Mouse (Mus musculus) activated CD4-positive, CD25-positive, alpha-beta regulatory T cell, adult 4 months (primary cell): ENCODE measurements around the gene Igdcc3. TPM values are rescaled to one million over a fixed set of nuclear protein-coding genes. Genes with fewer than 3 reads are reported as not detected.

Source experiments
- ATAC-seq: one replicate; pipeline ENCODE4 v1.8.0; 2017
- polyA plus RNA-seq, 2 experiments: library from polyadenylated mRNA; unstranded; fragments of 100-300 nt; shearing (Covaris generic); gene quantifications; one replicate each; pipeline ENCODE4 v1.2.1; 2017

The Igdcc3 gene
- polyA plus RNA-seq, 2 experiments from 2014 or later: not detected

DNA sequence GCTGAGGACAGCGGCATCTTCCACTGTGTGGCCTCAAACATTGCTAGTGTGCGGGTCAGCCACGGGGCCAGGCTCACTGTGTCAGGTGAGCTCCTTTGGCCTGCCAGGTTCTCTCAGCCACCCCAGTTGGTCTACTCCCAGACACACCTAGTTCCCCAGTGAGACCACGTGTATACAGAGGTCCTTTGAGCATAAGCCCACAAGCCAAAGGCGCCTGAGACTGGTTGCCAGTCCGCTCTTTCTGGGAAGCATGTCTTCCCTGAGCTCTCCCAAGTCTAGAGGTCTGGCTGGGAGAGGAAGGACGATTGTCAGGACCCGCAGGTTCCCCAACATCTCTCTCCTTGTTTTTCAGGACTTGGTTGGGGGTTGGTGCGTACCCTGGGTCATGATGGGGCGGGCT lies 36.9 kb downstream of the Igdcc3 start:
- ATAC-seq: no peak

DNA sequence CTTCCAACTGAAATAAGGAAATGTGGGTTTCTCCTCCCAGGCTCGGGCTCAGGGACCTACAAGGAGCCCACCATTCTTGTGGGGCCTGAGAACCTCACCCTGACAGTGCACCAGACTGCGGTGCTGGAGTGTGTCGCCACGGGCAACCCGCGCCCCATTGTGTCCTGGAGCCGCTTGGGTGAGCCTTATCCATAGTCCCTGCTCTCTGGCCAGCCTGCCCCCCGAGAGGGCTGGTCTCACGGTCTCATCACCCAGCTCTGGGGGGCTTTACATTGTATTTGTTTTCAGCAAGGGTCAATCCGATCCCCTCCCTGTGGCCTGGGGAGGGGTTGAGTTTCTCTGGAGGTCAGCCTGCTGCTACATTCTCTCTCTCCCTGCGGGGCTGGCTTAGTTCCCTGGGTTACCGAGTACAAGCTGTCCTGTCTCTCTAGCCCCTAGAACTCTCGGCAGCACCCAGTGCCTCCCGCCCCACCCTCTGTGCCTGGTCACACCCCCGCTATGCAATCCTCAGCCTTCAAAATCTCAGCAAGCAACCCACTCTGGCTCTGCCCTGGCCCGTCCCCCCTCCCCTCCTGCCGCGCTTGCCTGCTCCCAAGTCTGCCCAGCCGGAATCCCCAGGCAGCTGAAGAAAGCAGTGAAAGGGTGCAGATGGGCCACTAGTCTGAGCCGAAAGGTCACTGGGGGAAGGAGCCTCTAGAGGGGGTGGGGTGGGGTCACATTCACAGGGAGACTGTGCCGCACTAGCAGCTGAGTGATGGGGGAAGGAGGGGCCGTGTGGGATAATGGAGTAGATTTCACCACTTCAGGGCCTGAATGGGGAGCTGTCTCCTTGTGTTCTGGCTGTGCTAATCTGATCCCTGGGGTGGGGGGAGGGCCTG lies 37.6 kb downstream of the Igdcc3 start:
- ATAC-seq: no peak

DNA sequence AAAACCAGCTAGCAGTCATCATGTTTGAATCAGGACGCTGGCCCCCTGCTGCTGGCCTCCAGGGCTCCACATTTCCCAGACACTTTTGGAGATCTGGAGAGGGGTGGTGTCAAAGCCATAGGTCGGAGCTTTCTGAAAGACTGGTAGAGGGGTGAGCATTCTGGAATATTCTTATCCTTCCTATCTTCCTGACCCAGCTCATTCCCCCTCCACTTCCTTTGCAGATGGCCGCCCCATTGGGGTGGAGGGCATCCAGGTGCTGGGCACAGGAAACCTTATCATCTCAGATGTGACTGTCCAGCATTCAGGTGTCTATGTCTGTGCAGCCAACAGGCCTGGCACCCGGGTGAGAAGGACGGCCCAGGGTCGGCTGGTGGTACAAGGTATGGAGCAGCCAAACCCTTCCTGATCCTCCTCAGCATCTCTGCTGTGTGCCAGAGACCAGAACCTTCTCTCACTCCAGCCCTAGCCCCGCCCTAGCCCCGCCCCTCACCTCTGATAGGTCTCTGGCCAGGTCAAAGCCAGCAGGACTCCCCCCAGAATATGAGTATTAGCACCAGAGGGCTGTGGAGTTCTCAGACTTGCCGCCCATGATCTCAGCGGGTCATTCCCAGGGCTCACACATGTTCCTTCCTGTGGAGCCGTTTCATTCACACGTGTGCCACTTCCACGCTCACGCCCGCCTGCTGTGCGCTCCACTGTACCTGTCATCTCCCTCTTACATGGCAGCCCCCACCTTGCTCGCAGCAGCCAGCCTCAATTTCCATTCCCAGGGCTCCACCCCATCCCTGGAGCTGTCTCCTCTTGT lies 39.0 kb downstream of the Igdcc3 start:
- no peak for ATAC-seq

DNA sequence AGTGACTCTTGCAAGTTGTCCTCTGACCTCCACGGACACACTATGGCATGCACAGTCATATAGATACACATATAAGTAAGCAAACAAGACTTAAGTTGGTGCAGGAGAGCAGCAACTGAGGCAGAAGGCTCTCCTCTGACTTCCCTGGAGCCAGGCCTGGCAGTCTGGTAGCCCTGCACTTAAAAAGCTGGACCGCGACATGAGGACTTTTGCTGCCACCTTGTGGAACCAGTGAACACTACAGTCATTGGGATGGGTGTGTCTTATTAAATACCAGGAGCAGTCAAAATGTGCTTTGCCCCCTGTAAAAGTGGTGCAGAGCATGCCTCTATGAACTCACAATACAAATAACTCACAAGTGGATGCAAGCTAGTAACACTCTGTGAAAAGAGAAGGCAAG lies 47.6 kb downstream of the Igdcc3 start:
- ATAC-seq: no peak

DNA sequence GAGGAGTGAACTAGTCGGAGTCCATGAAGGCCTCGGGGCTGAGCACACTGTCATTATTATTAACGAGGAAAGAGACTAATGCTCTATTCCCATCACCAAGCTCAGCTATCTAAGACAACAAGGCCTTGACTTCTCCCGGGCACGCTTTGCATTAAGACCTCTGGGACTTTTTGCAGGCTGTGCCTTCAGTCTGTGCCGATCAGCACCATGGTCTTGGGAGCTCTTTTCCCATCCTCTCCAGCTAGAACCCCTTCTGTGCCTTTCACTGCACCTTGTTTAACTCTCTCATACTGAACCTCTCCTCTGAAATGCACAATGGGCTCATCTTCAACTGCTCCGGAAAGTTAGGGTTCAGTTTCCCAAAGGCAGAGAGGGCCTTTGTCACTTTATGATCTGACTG lies 49.3 kb downstream of the Igdcc3 start:
- ATAC-seq: no peak

DNA sequence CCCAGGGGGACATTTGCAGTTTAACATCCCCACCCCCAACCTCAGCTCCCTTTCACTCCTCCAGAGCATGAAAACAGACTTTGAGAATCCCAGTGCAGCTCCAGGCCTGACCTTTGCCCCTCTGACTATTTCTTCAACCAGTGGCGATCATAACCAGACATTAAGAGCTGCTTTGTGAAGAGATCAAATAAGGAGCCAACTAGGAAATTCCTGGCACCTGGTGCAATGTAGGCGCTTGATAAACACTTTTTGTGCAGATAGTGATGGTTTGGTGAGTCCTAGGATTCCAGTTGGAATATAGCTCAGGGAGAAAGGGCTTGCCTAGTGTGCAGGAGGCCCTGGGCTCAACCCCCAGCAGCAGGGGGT lies 50.4 kb downstream of the Igdcc3 start:
- ATAC-seq: no peak

DNA sequence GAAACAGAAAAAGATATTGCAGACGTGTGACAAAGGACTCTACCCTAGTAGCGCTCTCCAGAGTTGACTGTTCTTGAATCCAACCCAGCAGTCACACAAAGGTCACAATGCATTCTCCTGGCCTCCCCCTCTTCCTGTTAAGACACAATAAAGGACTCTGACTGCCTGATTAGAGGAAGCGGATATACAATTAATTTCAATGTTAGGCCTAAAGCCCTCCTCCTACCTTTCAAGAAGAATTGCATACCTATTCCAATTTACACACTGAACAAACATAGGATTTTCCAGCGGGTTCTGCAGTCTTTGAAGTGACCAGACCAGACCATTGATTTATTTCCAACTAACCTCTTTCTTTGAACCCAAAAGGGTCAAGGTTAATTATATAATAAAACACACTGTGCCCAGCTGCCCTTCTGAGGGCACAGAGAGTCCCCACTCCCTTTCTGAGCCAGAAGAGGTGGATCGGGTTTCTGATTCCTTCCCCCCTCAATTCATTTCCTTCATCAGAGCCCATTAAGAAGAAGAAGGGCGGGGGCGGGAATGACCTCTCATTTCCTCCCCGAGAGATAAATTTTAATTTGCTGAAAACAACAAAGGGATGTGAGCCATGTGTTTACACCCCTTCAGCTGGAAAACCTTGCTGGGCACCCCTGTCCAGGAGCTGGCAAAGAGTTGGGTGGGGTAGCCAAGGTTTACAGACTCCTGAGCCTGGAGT lies 50.9 kb downstream of the Igdcc3 start:
- ATAC-seq: no peak

DNA sequence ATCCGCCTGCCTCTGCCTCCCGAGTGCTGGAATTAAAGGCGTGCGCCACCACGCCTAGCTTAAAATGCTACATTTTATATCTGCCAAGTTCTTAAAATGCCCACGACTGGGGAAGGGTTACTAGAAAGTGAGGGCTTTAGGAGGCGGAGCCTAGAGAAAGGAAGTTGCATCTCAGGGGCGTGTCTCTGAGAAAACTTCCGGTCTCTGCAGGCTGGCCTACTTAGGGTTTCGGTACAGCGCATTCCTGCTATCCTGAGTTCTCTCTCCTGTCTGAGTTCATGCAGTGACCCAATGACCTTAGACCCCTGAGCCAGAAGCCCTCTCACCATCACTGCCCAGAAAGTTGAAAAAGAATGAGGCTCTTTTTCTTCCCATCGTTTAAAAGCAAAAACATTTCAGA lies 52.2 kb downstream of the Igdcc3 start:
- ATAC-seq: no peak

DNA sequence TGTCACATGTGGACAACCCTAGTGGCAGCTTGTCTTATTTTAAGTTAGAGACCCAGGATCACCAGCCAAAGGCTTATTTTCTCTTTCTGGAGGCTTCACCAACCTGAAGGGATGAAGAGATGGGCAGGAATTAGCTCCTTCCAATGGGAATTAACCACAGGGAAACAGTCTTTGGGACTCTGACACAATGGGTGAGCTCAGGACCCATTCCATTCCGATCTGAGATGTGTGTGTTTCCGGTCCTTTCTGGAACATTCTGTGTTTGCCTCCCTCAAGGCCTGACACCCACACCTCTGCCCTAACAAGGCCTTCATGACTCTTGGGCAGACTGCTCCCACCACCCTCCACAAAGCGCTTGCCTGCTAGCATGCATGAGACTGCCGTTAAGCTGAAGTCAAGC lies 54.1 kb downstream of the Igdcc3 start, which contains the start of gene Parp16:
Gene Parp16 (plus strand): TSS at position 301 of the 400 bp plus-strand sequence.
- no peak for ATAC-seq

DNA sequence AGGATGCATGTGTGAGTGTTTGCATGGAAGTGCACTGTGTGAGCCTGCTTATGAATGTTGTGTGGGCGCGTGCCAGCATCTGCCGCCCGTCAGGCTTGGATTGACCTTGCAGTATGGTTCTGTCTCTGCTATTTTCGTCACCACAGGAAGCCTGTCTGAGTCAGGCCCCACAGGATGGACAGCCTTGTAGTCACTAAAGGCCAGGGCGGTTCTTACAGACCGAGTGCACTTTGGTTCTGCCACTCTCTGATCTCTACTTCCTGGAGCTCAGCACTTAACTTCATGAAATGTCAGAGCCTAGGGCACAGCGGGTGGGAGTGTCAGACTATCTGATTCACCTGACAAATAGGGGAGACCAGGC lies 54.6 kb downstream of the Igdcc3 start:
- peak; percentile 47 for ATAC-seq

DNA sequence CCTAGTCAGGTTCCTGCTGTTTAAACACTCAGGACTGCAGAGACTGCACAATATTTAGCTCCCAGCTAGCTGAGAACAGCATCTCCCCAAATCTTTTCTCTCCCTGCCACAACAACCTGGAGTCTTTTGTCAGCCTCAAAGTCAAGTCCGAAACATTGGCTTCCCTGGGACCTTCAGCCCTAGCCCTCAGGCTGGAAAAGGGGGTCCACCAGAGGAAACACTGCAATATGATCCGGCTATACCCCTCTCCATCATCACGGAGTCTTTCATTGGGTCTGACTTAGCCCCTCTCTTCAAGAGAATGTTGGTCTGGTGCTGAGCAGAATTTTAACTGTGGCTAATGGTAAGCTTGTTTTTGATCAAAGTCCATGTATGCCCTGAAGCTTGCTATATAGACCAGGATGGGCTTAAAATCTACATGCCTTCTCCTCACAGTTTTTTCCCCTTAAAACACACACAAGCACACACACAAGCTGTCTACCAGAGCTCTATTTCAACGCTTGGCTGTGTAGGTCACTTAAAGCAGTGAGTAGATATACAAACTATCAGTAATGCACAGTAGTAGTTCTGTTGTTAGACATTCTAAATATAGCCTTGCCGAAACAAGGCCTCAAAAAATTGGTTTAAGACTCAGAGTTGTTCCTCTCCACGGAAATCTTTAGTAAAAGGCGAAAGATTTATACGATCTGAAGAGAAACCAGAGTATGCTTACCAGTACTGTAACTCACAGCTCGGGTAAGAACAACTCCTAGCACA lies 55.2 kb downstream of the Igdcc3 start:
- peak; percentile 65 for ATAC-seq

DNA sequence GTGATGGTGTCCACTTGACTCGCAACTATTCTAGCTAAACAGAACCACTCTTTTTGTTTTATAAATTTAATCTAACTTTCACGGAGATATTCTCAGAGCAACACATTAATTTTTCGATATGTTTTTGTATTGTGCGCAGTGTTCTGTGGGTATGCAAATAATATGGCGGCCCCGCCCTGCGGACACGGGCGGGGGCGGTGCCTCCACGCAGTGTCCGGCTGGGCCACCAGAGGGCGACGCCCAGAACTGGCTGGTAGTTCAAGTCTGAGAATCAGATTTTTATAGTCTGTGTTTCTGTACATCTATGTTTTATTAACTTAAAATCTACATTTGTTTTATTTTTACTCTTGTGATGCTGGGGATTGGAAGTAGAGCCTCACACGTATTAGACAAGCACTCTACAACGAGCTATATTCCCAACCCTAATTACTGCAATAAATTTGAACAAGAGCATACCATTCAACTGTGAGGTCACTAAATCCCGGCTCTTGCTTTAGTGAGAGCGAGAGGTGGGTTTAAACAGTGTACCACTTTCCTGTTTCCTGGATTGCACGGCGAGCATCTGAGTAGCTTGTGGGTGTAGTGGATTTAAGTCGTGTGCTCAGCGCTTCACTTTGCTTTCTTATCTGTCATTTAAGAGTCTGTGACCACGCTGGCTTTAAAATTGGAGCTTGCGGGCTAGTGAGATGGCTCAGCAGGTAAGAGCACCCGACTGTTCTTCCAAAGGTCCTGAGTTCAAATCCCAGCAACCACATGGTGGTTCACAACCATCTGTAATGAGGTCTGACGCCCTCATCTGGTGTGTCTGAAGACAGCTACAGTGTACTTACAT lies 56.0 kb downstream of the Igdcc3 start:
- peak; percentile 71 for ATAC-seq

DNA sequence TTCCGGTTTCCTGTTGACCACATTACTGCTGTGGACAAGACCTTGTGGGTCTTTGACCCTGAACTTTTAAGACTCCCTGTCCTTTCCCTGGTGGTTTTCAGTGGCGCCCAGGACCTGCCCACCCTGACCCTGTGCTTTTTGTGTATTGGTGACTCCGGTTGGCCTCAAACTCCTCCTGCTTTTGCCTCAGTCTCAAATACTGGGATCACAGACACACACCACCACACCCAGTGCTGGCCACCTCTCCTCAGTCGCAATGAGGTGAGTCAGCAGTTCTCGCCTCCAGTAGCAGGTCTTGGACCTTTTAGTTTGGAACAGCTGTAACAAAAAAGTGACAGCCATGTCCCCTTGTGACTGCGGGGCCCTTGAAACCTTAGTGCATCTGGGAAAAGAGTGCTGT lies 56.8 kb downstream of the Igdcc3 start:
- no peak for ATAC-seq

DNA sequence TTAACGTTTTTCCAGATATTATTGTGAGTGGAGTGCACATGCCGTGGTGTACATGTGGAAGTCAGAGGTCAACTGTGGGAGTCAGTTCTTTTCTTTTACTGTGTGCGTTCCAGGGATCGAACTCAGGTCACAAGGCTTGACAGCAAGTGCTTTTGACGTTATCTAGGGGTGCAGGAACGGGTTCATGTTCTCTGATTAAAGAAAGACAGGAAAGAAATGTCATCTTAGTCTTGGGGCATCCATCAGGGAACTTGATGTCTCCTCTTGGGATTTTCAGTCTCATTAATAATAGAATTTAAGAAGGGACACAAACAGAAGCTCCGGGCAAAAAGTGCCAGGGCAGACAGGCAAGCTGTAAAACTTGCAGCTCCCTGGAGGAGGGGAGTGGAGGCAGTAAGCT lies 58.7 kb downstream of the Igdcc3 start:
- ATAC-seq: no peak

DNA sequence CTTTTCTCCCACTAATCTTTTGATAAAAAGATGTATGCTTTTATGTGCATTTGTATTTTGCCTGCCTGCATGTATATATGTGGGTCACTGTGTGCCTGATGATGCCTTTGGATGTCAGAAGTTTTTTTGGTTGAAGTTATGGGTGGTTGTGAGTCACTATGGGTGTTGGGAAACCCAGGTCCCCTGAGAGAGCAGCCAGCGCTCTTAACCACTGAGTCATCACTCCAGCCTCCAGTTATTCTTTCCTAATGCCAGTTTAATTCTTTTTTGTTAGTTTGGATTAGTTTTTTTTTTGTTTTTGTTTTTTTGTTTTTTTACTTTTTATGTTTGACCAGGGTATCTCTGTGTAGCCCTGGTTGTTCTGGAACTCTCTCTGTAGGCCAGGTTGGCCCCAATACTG lies 59.6 kb downstream of the Igdcc3 start:
- no peak for ATAC-seq

DNA sequence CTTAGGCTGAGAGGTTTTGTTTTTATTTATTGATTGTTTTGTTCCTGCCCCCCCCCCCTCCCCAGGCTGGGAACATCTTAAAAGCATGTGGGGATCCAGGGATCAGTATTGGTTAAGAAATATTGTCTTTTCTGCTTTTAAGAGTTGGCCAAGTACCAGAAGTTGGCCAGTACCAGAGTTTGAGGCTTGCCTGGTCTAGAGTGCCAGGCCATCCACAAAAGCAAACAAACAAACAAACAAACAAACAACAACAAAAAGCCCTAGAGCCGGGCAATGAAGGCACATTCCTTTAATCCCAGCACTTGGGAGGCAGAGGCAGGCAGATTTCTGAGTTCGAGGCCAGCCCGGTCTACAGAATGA lies 60.0 kb downstream of the Igdcc3 start:
- ATAC-seq: no peak

DNA sequence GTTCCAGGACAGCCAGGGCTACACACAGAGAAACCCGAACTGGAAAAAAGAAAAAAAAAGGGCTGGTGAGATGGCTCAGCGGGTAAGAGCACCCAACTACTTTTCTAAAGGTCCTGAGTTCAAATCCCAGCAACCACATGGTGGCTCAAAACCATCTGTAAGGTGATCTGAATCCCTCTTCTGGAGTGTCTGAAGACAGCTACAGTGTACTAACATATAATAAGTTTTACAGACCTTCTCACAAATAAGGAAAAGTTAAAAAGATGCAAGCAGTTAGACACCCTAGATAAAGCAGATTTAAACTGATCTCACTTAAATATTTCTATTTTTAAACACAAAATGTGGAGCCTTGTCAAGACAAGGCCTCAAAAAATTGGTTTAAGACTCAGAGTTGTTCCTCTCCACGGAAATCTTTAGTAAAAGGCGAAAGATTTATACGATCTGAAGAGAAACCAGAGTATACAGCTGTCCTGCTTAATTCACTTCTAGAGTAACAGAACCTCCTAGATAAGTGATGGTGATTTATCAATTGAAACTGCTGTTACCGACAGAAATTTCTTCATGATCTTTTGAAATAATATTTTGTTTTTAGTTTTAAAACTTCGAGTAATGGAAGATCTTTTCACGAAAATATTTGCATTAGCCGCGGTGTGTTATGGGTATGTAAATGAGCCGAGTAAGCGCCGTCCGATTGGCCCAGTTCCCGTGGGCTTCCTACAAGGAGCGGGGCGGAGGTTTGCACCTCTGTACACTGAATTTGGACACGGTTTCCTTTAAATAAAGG lies 60.6 kb downstream of the Igdcc3 start:
- ATAC-seq: peak; percentile 86

DNA sequence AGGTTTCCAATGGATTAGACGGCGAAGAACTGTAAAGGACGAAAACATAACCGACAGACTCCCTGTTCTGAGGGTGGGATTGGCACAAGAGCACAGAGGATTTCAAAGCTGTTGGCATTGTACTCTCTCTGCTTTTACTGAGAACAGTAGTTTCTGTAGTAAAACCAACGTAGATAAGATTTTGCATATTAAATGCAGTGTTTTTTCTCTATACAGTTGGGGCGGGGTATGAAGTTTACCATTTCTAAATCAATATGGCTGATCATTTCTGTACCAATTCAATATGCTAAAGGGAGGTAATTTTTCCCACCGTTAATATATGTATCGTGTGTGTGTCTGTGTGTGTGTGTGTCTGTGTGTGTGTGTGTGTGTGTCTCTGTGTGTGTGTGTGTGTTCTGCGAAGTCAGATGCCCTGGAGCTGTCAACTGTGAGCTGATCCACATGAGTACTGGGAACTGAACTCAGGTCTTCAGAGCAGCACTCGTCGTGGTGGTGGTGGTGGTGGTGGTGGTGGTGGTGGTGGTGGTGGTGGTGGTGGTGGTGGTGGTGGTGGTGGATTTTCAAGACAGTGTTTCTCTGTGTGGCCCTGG lies 61.3 kb downstream of the Igdcc3 start:
- ATAC-seq: peak; percentile 53

DNA sequence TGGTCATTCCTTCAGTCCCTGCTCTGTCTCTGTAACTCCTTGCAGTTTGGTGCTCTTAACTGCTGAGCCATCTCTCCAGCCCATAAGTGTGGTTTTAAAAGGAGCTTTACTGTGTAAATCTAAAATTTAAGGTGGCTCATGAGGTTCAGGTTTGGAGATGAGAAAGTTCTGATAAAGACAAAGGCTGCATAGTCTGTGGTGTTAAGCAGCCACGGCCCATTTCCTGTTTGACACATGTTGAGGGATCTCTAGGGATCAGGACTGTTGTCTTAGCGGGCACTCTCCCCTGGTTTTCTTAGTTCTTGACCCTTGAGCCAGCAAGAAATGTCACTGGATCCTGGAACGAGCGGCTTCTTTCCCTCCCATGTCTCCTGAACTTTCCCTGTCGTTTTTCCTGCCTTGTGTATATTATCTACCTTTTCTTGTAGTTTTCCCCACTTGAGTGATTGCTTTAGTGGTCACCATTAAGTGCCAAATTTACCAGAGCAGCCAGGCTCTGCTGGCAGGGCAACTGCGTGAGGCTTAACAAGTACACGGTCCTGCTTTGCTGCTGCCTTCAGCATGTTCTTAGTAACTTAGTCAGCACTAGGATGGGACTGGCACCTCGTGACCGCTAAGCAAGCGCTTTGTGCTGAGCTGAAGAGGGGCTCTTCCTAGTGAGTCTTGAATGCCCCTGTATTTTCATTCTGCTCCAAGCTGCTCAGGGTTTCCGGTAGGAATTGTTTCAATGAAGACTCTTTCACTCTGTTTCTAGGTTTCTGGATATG lies 64.2 kb downstream of the Igdcc3 start:
- ATAC-seq: no peak
